ENCODE assay signal across 9 mouse cellular contexts in the genomic region with DNA sequence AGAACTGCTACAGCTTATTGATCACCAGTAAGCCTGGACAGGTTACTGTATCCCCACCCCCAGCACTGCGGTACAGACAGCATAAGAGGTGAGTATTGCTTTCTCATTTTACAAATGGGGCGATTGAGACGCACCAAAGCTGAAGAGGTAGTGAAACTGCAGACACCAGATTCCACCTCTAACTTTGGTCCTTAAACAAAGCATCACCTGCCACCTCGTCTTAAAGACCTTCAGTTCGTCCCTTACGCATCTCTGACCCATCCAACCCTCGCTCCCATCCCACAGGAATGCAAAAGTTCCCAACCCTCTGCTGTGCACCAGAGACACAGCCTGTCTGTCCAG. TPM values are rescaled to one million over a fixed set of nuclear protein-coding genes. Genes with fewer than 3 reads are reported as not detected.
DNase-seq lines count a peak whose midpoint lies in the region; ATAC-seq and TF ChIP-seq lines count a peak whose summit lies in the region.
"Had no signal": no experiment of that assay in that cellular context is flagged by ENCODE, and none has a peak within 500 bp of the region (broad histone marks: within the 10 kb centered on the region; RNA-seq: fewer than 3 reads in every experiment).

No protein-coding gene starts in this region.

- H3K9ac ChIP-seq in embryonic facial prominence, embryonic 11.5 days (replicated peaks; ENCODE audit: low read length) = no peak overlapping the region
- H3K9ac ChIP-seq in hindbrain, embryonic 16.5 days (ENCODE audit: low read depth, low read length) = peak overlapping the region; percentile 78

- 51% methylated on average over 7 of the region's 7 CpGs for WGBS in embryonic facial prominence, embryonic 11.5 days
- WGBS in hindbrain, embryonic 16.5 days = 38% methylated on average over 7 of the region's 7 CpGs

- H3K9me3 ChIP-seq in embryonic facial prominence, embryonic 11.5 days (replicated peaks; ENCODE audit: control insufficient read depth, low read length) = no peaks in the 10 kb centered on the region
- H3K9me3 ChIP-seq in hindbrain, embryonic 16.5 days (ENCODE audit: control insufficient read depth, low read length) = no peaks in the 10 kb centered on the region

- H3K4me2 ChIP-seq in embryonic facial prominence, embryonic 11.5 days (ENCODE audit: low read depth, low read length) = peak overlapping the region; percentile 25
- peak overlapping the region; percentile 91 for H3K4me2 ChIP-seq in hindbrain, embryonic 16.5 days (ENCODE audit: low read length)

- peak overlapping the region; percentile 79 for H3K4me3 ChIP-seq in layer of hippocampus, adult 2 months
- H3K4me3 ChIP-seq in embryonic facial prominence, embryonic 11.5 days (ENCODE audit: low read depth, low read length) = peak overlapping the region; percentile 63; the same call in 1 of the 2 replicates
- peak overlapping the region; percentile 67 for H3K4me3 ChIP-seq in hindbrain, embryonic 16.5 days (ENCODE audit: low read length)

- TF ChIP-seq CTCF in layer of hippocampus, adult 2 months (conservative IDR thresholded peaks at IDR 0.05) = no peak

- ATAC-seq in embryonic facial prominence, embryonic 11.5 days (replicated peaks; ENCODE audit: insufficient number of reproducible peaks, low FRiP score, low TSS enrichment, low read depth) = 0 out of 2 replicates have a peak, but pooled peaks have one; percentile 11
- peak; percentile 3; the same call in 1 of the 2 replicates for ATAC-seq in hindbrain, embryonic 16.5 days
- ATAC-seq in monocyte, adult 5-6 weeks (replicated peaks; ENCODE audit: insufficient number of reproducible peaks, low FRiP score, low TSS enrichment, poor library complexity, severe bottlenecking) = peak; percentile 25; the same call in 1 of the 2 replicates

- peak overlapping the region; percentile 94 for H3K27ac ChIP-seq in layer of hippocampus, adult 2 months
- H3K27ac ChIP-seq in embryonic facial prominence, embryonic 11.5 days (replicated peaks; ENCODE audit: low read depth, low read length) = no peak overlapping the region
- H3K27ac ChIP-seq in hindbrain, embryonic 16.5 days (ENCODE audit: low read depth, low read length) = no peak overlapping the region

- DNase-seq in layer of hippocampus, adult 2 months (ENCODE audit: low spot score in 2 of 2) = no peak
- DNase-seq in layer of hippocampus, postnatal 10 days (ENCODE audit: low spot score in 2 of 2) = no peak
- DNase-seq in embryonic facial prominence, embryonic 11.5 days (ENCODE audit: low spot score) = no peak
- no peak for DNase-seq in cerebellum, adult 9-11 months
- DNase-seq in urinary bladder, adult 18-20 months (ENCODE audit: low spot score in 2 of 2) = no peak
- no peak for DNase-seq in urinary bladder, postnatal 25 days (ENCODE audit: low spot score)
- DNase-seq: gastrocnemius, postnatal 14 days had no signal

- no peaks in the 10 kb centered on the region for H3K4me1 ChIP-seq in embryonic facial prominence, embryonic 11.5 days (ENCODE audit: control insufficient read depth, insufficient read depth, low read length)
- peaks cover 9% of the 10 kb centered on the region for H3K4me1 ChIP-seq in hindbrain, embryonic 16.5 days (ENCODE audit: control insufficient read depth, insufficient read depth, low read depth, low read length)

- H3K36me3 ChIP-seq in embryonic facial prominence, embryonic 11.5 days (replicated peaks; ENCODE audit: control insufficient read depth, insufficient read depth, low read depth, low read length) = no peaks in the 10 kb centered on the region
- no peaks in the 10 kb centered on the region for H3K36me3 ChIP-seq in hindbrain, embryonic 16.5 days (ENCODE audit: control insufficient read depth, insufficient read depth, low read length)

- H3K27me3 ChIP-seq in embryonic facial prominence, embryonic 11.5 days (ENCODE audit: control insufficient read depth, insufficient read depth, low read length) = peaks cover 8% of the 10 kb centered on the region; the same call in 1 of the 2 replicates
- peaks cover 2% of the 10 kb centered on the region; the same call in 1 of the 2 replicates for H3K27me3 ChIP-seq in hindbrain, embryonic 16.5 days (replicated peaks; ENCODE audit: control insufficient read depth, insufficient read depth, low read length)

RNA-seq across cellular contexts. Expression of a gene that starts 1.6 kb away (rescaled TPM):
- total RNA-seq in layer of hippocampus, adult 2 months (2021) = 10 to 100 TPM; 26.4 to 26.8 TPM
- total RNA-seq in layer of hippocampus, postnatal 10 days (2021) = 10 to 100 TPM; 19.5 to 21.9 TPM
- 8.4 and 10.0 TPM in 2 replicates for polyA plus RNA-seq in embryonic facial prominence, embryonic 11.5 days (2014; fragmentation: Nextera tagmentation; extraction: Ambion mirVana)
- 22.1 and 24.4 TPM in 2 replicates for polyA plus RNA-seq in hindbrain, embryonic 16.5 days (2015; fragmentation: Nextera tagmentation; extraction: Ambion mirVana)
- total RNA-seq in monocyte, adult 5-6 weeks (2017) = 69.1 to 92.7 TPM (median 70.9 TPM) in 3 replicates

RNA-seq across cellular contexts. Expression of a gene that starts 22.5 kb away (rescaled TPM):
- under 1 TPM in 1 of 2 experiments, not detected in 1; 0.12 TPM for total RNA-seq in layer of hippocampus, adult 2 months (2021)
- total RNA-seq in layer of hippocampus, postnatal 10 days (2021) = under 1 TPM; 0.09 to 0.30 TPM
- polyA plus RNA-seq in embryonic facial prominence, embryonic 11.5 days (2014; fragmentation: Nextera tagmentation; extraction: Ambion mirVana) = 0.18 TPM in 1 of 2 replicates, not detected in the other
- 0.06 and 0.09 TPM in 2 replicates for polyA plus RNA-seq in hindbrain, embryonic 16.5 days (2015; fragmentation: Nextera tagmentation; extraction: Ambion mirVana)
- not detected in 3 replicates for total RNA-seq in monocyte, adult 5-6 weeks (2017)
- total RNA-seq: gastrocnemius, postnatal 14 days had no signal

RNA-seq across cellular contexts. Expression of a gene that starts 58.3 kb away (rescaled TPM):
- 10 to 100 TPM; 56.7 to 57.2 TPM for total RNA-seq in layer of hippocampus, adult 2 months (2021)
- 10 to 100 TPM; 48.9 to 53.0 TPM for total RNA-seq in layer of hippocampus, postnatal 10 days (2021)
- polyA plus RNA-seq in embryonic facial prominence, embryonic 11.5 days (2014; fragmentation: Nextera tagmentation; extraction: Ambion mirVana) = 28.3 and 32.0 TPM in 2 replicates
- 43.9 and 44.0 TPM in 2 replicates for polyA plus RNA-seq in hindbrain, embryonic 16.5 days (2015; fragmentation: Nextera tagmentation; extraction: Ambion mirVana)
- 47.1 to 62.5 TPM (median 55.9 TPM) in 3 replicates for total RNA-seq in monocyte, adult 5-6 weeks (2017)
